Mouse (Mus musculus) CH12.LX (cell line): ENCODE data around the gene Aff1. TPM values are rescaled to one million over a fixed set of nuclear protein-coding genes. Genes with fewer than 3 reads are reported as not detected.

Experiments used
- DNase-seq: peaks from one replicate; pipeline ENCODE4 v3.0.0-alpha.2; 2013; ENCODE audit errors: extremely low read depth
- H3K27ac ChIP-seq: 2 replicates; pipeline ENCODE4 v1.5.1; 2012; ENCODE audit warnings: low read depth, mild to moderate bottlenecking, control low read depth, moderate library complexity; ENCODE audit not compliant: insufficient read depth
- H3K27me3 ChIP-seq: replicated peaks from 2 replicates; pipeline ENCODE3; 2012; ENCODE audit warnings: inconsistent platforms
- H3K36me3 ChIP-seq, 2 experiments: replicated peaks in 1 of 2; 2 replicates each; pipeline versions ENCODE3 to v1.6.1; 2012; ENCODE audit warnings: inconsistent platforms in 1 of 2, low read length in 1 of 2, mild to moderate bottlenecking in 1 of 2, mixed read lengths in 1 of 2, moderate library complexity in 1 of 2; ENCODE audit not compliant: control insufficient read depth in 1 of 2, insufficient read depth in 1 of 2
- H3K4me1 ChIP-seq, 2 experiments: 2 replicates each; pipeline ENCODE4 v1.6.1; 2012; ENCODE audit warnings: inconsistent platforms in 1 of 2, moderate library complexity in 1 of 2; ENCODE audit not compliant: insufficient read depth in 2 of 2, control insufficient read depth in 1 of 2
- H3K4me2 ChIP-seq: 2 replicates; pipeline ENCODE4 v1.6.1; 2012; ENCODE audit warnings: low read depth, mild to moderate bottlenecking, control low read depth; ENCODE audit not compliant: poor library complexity, insufficient read depth, severe bottlenecking
- H3K4me3 ChIP-seq, 3 experiments: fragments of 150-350 bp in 1 of 3; sonication (generic) in 1 of 3; replicated peaks in 1 of 3; 2 replicates each; pipeline versions ENCODE3 to v1.5.1; 2011 to 2012; ENCODE audit warnings: low read depth in 2 of 3, low read length in 2 of 3, mild to moderate bottlenecking in 2 of 3, moderate library complexity in 2 of 3, control low read depth in 1 of 3, improper control_type of control experiment in 1 of 3, inconsistent platforms in 1 of 3, mixed read lengths in 1 of 3; ENCODE audit not compliant: poor library complexity in 1 of 3
- H3K79me2 ChIP-seq: replicated peaks from 2 replicates; pipeline ENCODE4 v1.6.1; 2012; ENCODE audit warnings: mild to moderate bottlenecking, moderate library complexity; ENCODE audit not compliant: control insufficient read depth, poor library complexity, insufficient read depth, severe bottlenecking; ENCODE audit errors: extremely low read depth
- H3K9ac ChIP-seq: 2 replicates; pipeline ENCODE4 v1.6.1; 2012; ENCODE audit warnings: low read depth, mild to moderate bottlenecking, control low read depth, moderate library complexity; ENCODE audit not compliant: insufficient read depth
- H3K9me3 ChIP-seq: replicated peaks from 2 replicates; pipeline ENCODE3; 2012; ENCODE audit warnings: low read length, inconsistent platforms, mixed read lengths
- BHLHE40 ChIP-seq: IDR thresholded peaks from 2 replicates; pipeline ENCODE4 v1.6.1; 2011; ENCODE audit warnings: mild to moderate bottlenecking, low read depth, low read length, improper control_type of control experiment
- CHD2 ChIP-seq: IDR thresholded peaks from 2 replicates; pipeline ENCODE4 v1.6.1; 2011; ENCODE audit warnings: low read length, improper control_type of control experiment
- CTCF ChIP-seq, 2 experiments: IDR thresholded peaks in 1 of 2; conservative IDR thresholded peaks in 1 of 2; 2 replicates each; pipeline ENCODE4 v1.5.1; 2011 to 2012; ENCODE audit warnings: low read depth in 2 of 2, low read length in 2 of 2, improper control_type of control experiment in 1 of 2, inconsistent platforms in 1 of 2, mild to moderate bottlenecking in 1 of 2, moderate library complexity in 1 of 2
- EP300 ChIP-seq: IDR thresholded peaks from 2 replicates; pipeline ENCODE4 v1.6.1; 2011; ENCODE audit warnings: low read length, improper control_type of control experiment
- ETS1 ChIP-seq: conservative IDR thresholded peaks from 2 replicates; pipeline ENCODE4 v1.6.1; 2012; ENCODE audit warnings: low read depth, mild to moderate bottlenecking, inconsistent platforms, low read length, improper control_type of control experiment, moderate library complexity
- GABPA ChIP-seq: IDR thresholded peaks from 2 replicates; pipeline ENCODE4 v1.6.1; 2012; ENCODE audit warnings: low read depth, low read length, improper control_type of control experiment, inconsistent platforms; ENCODE audit not compliant: insufficient replicate concordance
- HCFC1 ChIP-seq: IDR thresholded peaks from 2 replicates; pipeline ENCODE4 v1.6.1; 2012; ENCODE audit warnings: low read depth, mild to moderate bottlenecking, inconsistent platforms, low read length, improper control_type of control experiment
- IRF4 ChIP-seq: IDR thresholded peaks from 2 replicates; pipeline ENCODE4 v1.6.1; 2014; ENCODE audit warnings: low read depth, mild to moderate bottlenecking, inconsistent platforms, low read length, improper control_type of control experiment
- JUND ChIP-seq: conservative IDR thresholded peaks from 2 replicates; pipeline ENCODE4 v1.6.1; 2011; ENCODE audit warnings: low read depth, low read length, improper control_type of control experiment
- MAX ChIP-seq: IDR thresholded peaks from 2 replicates; pipeline ENCODE4 v1.6.1; 2011; ENCODE audit warnings: low read length, improper control_type of control experiment
- MAZ ChIP-seq: IDR thresholded peaks from 2 replicates; pipeline ENCODE4 v1.6.1; 2012; ENCODE audit warnings: low read depth, mild to moderate bottlenecking, inconsistent platforms, low read length, improper control_type of control experiment, moderate library complexity
- MEF2A ChIP-seq: IDR thresholded peaks from 2 replicates; pipeline ENCODE4 v1.6.1; 2014; ENCODE audit warnings: low read depth, mild to moderate bottlenecking, inconsistent platforms, low read length, improper control_type of control experiment, borderline replicate concordance
- MXI1 ChIP-seq: IDR thresholded peaks from 2 replicates; pipeline ENCODE4 v1.6.1; 2011; ENCODE audit warnings: mild to moderate bottlenecking, low read depth, low read length, improper control_type of control experiment
- MYC ChIP-seq: IDR thresholded peaks from 2 replicates; pipeline ENCODE4 v1.6.1; 2011; ENCODE audit warnings: low read depth, mild to moderate bottlenecking, improper control_type of control experiment, low read length
- NRF1 ChIP-seq: IDR thresholded peaks from 2 replicates; pipeline ENCODE4 v1.6.1; 2014; ENCODE audit warnings: low read depth, mild to moderate bottlenecking, inconsistent platforms, low read length, improper control_type of control experiment, moderate library complexity
- POLR2A ChIP-seq: IDR thresholded peaks from 2 replicates; pipeline ENCODE4 v1.6.1; 2011; ENCODE audit warnings: low read depth, mild to moderate bottlenecking, improper control_type of control experiment, low read length
- POLR2AphosphoS2 ChIP-seq: IDR thresholded peaks from 2 replicates; pipeline ENCODE4 v1.6.1; 2011; ENCODE audit warnings: low read depth, low read length, improper control_type of control experiment
- RCOR1 ChIP-seq: conservative IDR thresholded peaks from 2 replicates; pipeline ENCODE4 v1.6.1; 2012; ENCODE audit warnings: low read depth, mild to moderate bottlenecking, inconsistent platforms, low read length, improper control_type of control experiment
- SIN3A ChIP-seq: IDR thresholded peaks from 2 replicates; pipeline ENCODE4 v1.6.1; 2012; ENCODE audit warnings: low read length, improper control_type of control experiment, inconsistent platforms
- TBP ChIP-seq: conservative IDR thresholded peaks from 2 replicates; pipeline ENCODE4 v1.6.1; 2011; ENCODE audit warnings: low read depth, low read length, improper control_type of control experiment
- TCF12 ChIP-seq: IDR thresholded peaks from 2 replicates; pipeline ENCODE4 v1.6.1; 2014; ENCODE audit warnings: low read depth, mild to moderate bottlenecking, inconsistent platforms, low read length, improper control_type of control experiment
- UBTF ChIP-seq: IDR thresholded peaks from 2 replicates; pipeline ENCODE4 v1.6.1; 2012; ENCODE audit warnings: low read depth, mild to moderate bottlenecking, inconsistent platforms, low read length, improper control_type of control experiment, moderate library complexity
- USF1 ChIP-seq: IDR thresholded peaks from 2 replicates; pipeline ENCODE4 v1.6.1; 2014; ENCODE audit warnings: low read depth, mild to moderate bottlenecking, inconsistent platforms, low read length, improper control_type of control experiment
- USF2 ChIP-seq: conservative IDR thresholded peaks from 2 replicates; pipeline ENCODE4 v1.6.1; 2011; ENCODE audit warnings: low read depth, low read length, improper control_type of control experiment
- ZC3H11A ChIP-seq: IDR thresholded peaks from 2 replicates; pipeline ENCODE4 v1.6.1; 2012; ENCODE audit warnings: low read depth, mild to moderate bottlenecking, inconsistent platforms, low read length, improper control_type of control experiment
- ZMIZ1 ChIP-seq: IDR thresholded peaks from 2 replicates; pipeline ENCODE4 v1.6.1; 2012; ENCODE audit warnings: low read depth, mild to moderate bottlenecking, inconsistent platforms, low read length, improper control_type of control experiment
- ZNF384 ChIP-seq: IDR thresholded peaks from 2 replicates; pipeline ENCODE4 v1.6.1; 2012; ENCODE audit warnings: low read depth, low read length, improper control_type of control experiment, inconsistent platforms
- dilution Hi-C: fragments of 300-500 bp; cut with MboI; formaldehyde crosslinking; loops from 2 replicates; pipeline ENCODE4 v1.14.3; 2020; ENCODE audit warnings: low sequenced_read_pairs; ENCODE audit not compliant: extremely low pct_unique_long_range_greater_than_20kb, extremely low pct_ligation_motif_present
- in situ Hi-C: fragments of 300-500 bp; cut with MboI; formaldehyde crosslinking; loops from 3 replicates; pipeline ENCODE4 v1.14.3; 2019; ENCODE audit warnings: low sequenced_read_pairs, low pct_ligation_motif_present, low pct_unique_long_range_greater_than_20kb, mixed read lengths
- polyA plus RNA-seq: library from polyadenylated mRNA; unstranded; fragments of >175 nt; gene quantifications from 2 replicates; pipeline ENCODE4 v1.2.1, GENCODE M21; 2012; ENCODE audit warnings: low read depth; ENCODE audit not compliant: insufficient read length
- total RNA-seq, 2 experiments: library from RNA; depleted of rRNA; stranded (reverse); fragments of 300-350 nt in 1 of 2; fragments of >200 nt in 1 of 2; gene quantifications; 2 replicates each; pipeline ENCODE4 v1.2.3; 2012 to 2014

Aff1 gene
- total and polyA plus RNA-seq, 3 experiments, result 13.2 to 38.9 (median 21.8) TPM

DNA sequence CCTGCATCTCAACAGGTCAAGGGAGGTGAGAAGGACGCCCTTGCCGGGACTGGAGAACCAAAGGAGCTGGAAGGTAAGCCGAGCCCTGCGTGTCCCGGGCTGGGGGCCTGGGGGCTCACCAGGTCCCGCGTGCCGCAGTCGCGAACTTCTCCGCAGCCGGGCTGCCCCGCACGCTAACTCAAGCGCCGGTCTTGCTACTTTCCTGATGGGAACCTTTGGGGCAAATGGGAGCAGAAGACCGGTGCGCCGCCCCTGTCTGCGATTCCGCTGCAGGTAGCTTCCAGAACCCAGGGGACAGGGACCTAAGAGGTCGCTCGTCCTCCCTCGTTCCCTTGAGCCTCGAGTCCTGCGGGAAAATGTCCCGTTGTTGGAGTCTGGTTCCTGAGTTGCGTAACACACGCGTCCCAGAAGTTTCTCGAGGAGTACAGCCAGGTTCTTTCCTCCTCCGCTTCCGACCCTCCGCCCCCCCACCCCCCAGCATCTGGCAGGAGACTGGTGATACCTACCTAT, 412 bp downstream of the Aff1 start:
- H3K79me2 ChIP-seq, result peaks cover 52% of the 10 kb centered on the region
- H3K36me3 ChIP-seq, result peaks cover 0 to 4% of the 10 kb centered on the region in 2 experiments
- in situ Hi-C loops (no loop called here), dilution Hi-C loops (no loop called here)
- peaks cover 4 to 20% of the 10 kb centered on the region in 2 experiments; a peak in 3 of 4 replicates for H3K4me1 ChIP-seq
- no peak for DNase-seq
- peak overlapping the region; percentile 76 to 99 (median 93) for H3K4me3 ChIP-seq
- H3K9me3 ChIP-seq, result no peaks in the 10 kb centered on the region
- H3K27ac ChIP-seq, result peak overlapping the region; percentile 80
- no peaks in the 10 kb centered on the region for H3K27me3 ChIP-seq
- peak overlapping the region; percentile 94 for H3K4me2 ChIP-seq
- H3K9ac ChIP-seq, result peak overlapping the region; percentile 89
- no peak for TF ChIP-seq ZNF384
- no peak for TF ChIP-seq BHLHE40
- no peak for TF ChIP-seq HCFC1
- no peak for TF ChIP-seq CHD2
- no peak for TF ChIP-seq MAZ
- TF ChIP-seq MYC, result no peak
- no peak; the same call in 1 of the 2 replicates for TF ChIP-seq SIN3A
- no peak for TF ChIP-seq USF2
- no peak for TF ChIP-seq ZMIZ1
- TF ChIP-seq JUND, result no peak
- TF ChIP-seq TCF12, result no peak
- TF ChIP-seq EP300, result no peak
- TF ChIP-seq RCOR1, result no peak
- no peak for TF ChIP-seq MAX
- TF ChIP-seq NRF1, result no peak
- TF ChIP-seq POLR2AphosphoS2, result no peak
- no peak for TF ChIP-seq MEF2A
- no peak for TF ChIP-seq ZC3H11A

GRCm38 (mm10) chr5:103693041-103693641, 967 bp downstream of the Aff1 start:
- H3K4me3 ChIP-seq, result peak overlapping the region; percentile 76 to 99 (median 93)
- H3K36me3 ChIP-seq, result peaks cover 0 to 4% of the 10 kb centered on the region in 2 experiments
- H3K4me1 ChIP-seq, result peaks cover 4 to 25% of the 10 kb centered on the region in 2 experiments; a peak in 3 of 4 replicates
- dilution Hi-C loops (no loop called here), in situ Hi-C loops (no loop called here)
- H3K27me3 ChIP-seq, result no peaks in the 10 kb centered on the region
- peak overlapping the region; percentile 89 for H3K9ac ChIP-seq
- peak overlapping the region; percentile 80 for H3K27ac ChIP-seq
- peaks cover 55% of the 10 kb centered on the region for H3K79me2 ChIP-seq
- no peaks in the 10 kb centered on the region for H3K9me3 ChIP-seq
- TF ChIP-seq MAZ (0 out of 2 replicates have a peak, but pooled peaks have one; percentile 14), USF1 (no peak), POLR2A (peak; percentile 61), JUND (no peak), IRF4 (peak; percentile 68), GABPA (no peak), ETS1 (0 out of 2 replicates have a peak, but pooled peaks have one; percentile 38), MEF2A (peak; percentile 44; the same call in 1 of the 2 replicates), NRF1 (no peak), BHLHE40 (peak; percentile 22; the same call in 1 of the 2 replicates), SIN3A (no peak; the same call in 1 of the 2 replicates), USF2 (no peak), UBTF (0 out of 2 replicates have a peak, but pooled peaks have one; percentile 17), TCF12 (peak; percentile 59), EP300 (peak; percentile 73), CTCF (conservative IDR thresholded peaks at IDR 0.05 in 1 of 2, IDR thresholded peaks at IDR 0.05 in 1 of 2; ENCODE audit: low read depth in 2 of 2, low read length in 2 of 2) (no peak), MXI1 (peak; percentile 31; the same call in 1 of the 2 replicates), TBP (0 out of 2 replicates have a peak, but pooled peaks have one; percentile 30), RCOR1 (no peak)
- DNase-seq, result peak; percentile 63
- H3K4me2 ChIP-seq, result peak overlapping the region; percentile 94
